Mouse (Mus musculus) cerebellum, postnatal 4 days (tissue): ENCODE results near the gene 1700013G24Rik.
A peak's percentile ranks its signal among the peaks of the same experiment; 100 is the strongest.

Experiments used
- DNase-seq, 2 experiments: peaks; one replicate each; pipeline ENCODE4 v3.0.0; 2022; ENCODE audit warnings: low spot score in 2 of 2, mixed read lengths in 1 of 2

Gene 1700013G24Rik

GRCm38 (mm10) chr4:137456581-137456980 lies 3.5 kb downstream of the 1700013G24Rik start:
- DNase-seq, result no peak

GRCm38 (mm10) chr4:137457292-137457691 lies 4.2 kb downstream of the 1700013G24Rik start:
- DNase-seq, result no peak

GRCm38 (mm10) chr4:137458310-137458709 lies 5.2 kb downstream of the 1700013G24Rik start:
- no peak for DNase-seq

- no peak for DNase-seq
Measured at GRCm38 (mm10) chr4:137458861-137459260, 5.8 kb downstream of the 1700013G24Rik start.

GRCm38 (mm10) chr4:137460676-137461075 lies 7.6 kb downstream of the 1700013G24Rik start:
- DNase-seq, result no peak

GRCm38 (mm10) chr4:137461217-137461616 lies 8.1 kb downstream of the 1700013G24Rik start:
- no peak for DNase-seq

GRCm38 (mm10) chr4:137461981-137462690 lies 9.1 kb downstream of the 1700013G24Rik start:
- no peak for DNase-seq

GRCm38 (mm10) chr4:137465125-137465787 lies 12.2 kb downstream of the 1700013G24Rik start:
- DNase-seq, result no peak

GRCm38 (mm10) chr4:137466991-137467390 lies 13.9 kb downstream of the 1700013G24Rik start:
- DNase-seq, result no peak

- no peak for DNase-seq
Measured at GRCm38 (mm10) chr4:137467525-137467924, 14.4 kb downstream of the 1700013G24Rik start.

- peak; percentile 87 to 92 for DNase-seq
Measured at GRCm38 (mm10) chr4:137468260-137469080, 15.4 kb downstream of the 1700013G24Rik start, which contains the start of gene Hspg2. Hspg2 (plus strand) TSS chr4:137468769.

GRCm38 (mm10) chr4:137469081-137469844 lies 16.2 kb downstream of the 1700013G24Rik start:
- peak in 1 of 2 experiments; percentile 55 for DNase-seq

GRCm38 (mm10) chr4:137469845-137470692 lies 17.0 kb downstream of the 1700013G24Rik start:
- DNase-seq, result no peak

GRCm38 (mm10) chr4:137470701-137471317 lies 17.7 kb downstream of the 1700013G24Rik start:
- no peak for DNase-seq

- DNase-seq, result no peak
Measured at GRCm38 (mm10) chr4:137471326-137471725, 18.2 kb downstream of the 1700013G24Rik start.

- no peak for DNase-seq
Measured at GRCm38 (mm10) chr4:137473240-137473639, 20.2 kb downstream of the 1700013G24Rik start.

GRCm38 (mm10) chr4:137473701-137474388 lies 20.8 kb downstream of the 1700013G24Rik start:
- DNase-seq, result no peak

- DNase-seq, result no peak
Measured at GRCm38 (mm10) chr4:137474694-137475093, 21.6 kb downstream of the 1700013G24Rik start.

GRCm38 (mm10) chr4:137475271-137476050 lies 22.4 kb downstream of the 1700013G24Rik start:
- no peak for DNase-seq
